Mouse (Mus musculus) lung, embryonic 16.5 days (tissue): Measurements from ENCODE around the gene Dhrs1. TPM values are rescaled to one million over a fixed set of nuclear protein-coding genes. Genes with fewer than 3 reads are reported as not detected.
A peak's percentile ranks its signal among the peaks of the same experiment; 100 is the strongest.
"Not testable (repeated sequence)": the region's sequence is repeated elsewhere in the genome, so short reads cannot be mapped to it uniquely, and the experiment has no call there.

Source experiments
- ATAC-seq: fragments of 200-750 bp; cut with Nextera tagmentation; 2 replicates; pipeline ENCODE4 v1.8.0; 2017; ENCODE audit warnings: low read depth, mild to moderate bottlenecking, moderate library complexity
- H3K27ac ChIP-seq: fragments of 300-500 bp; sonication (generic); 2 replicates; pipeline ENCODE4 v1.5.1; 2014; ENCODE audit warnings: mild to moderate bottlenecking, control low read depth, low read length
- H3K27me3 ChIP-seq: fragments of 300-500 bp; sonication (generic); 2 replicates; pipeline ENCODE4 v1.6.1; 2014; ENCODE audit warnings: low read depth, low read length, mixed read lengths; ENCODE audit not compliant: control insufficient read depth, insufficient read depth
- H3K36me3 ChIP-seq: fragments of 300-500 bp; sonication (generic); 2 replicates; pipeline ENCODE4 v1.6.1; 2014; ENCODE audit warnings: low read length; ENCODE audit not compliant: control insufficient read depth, insufficient read depth
- H3K4me1 ChIP-seq: fragments of 300-500 bp; sonication (generic); replicated peaks from 2 replicates; pipeline ENCODE4 v1.6.1; 2014; ENCODE audit warnings: low read length, mixed read lengths; ENCODE audit not compliant: control insufficient read depth, insufficient read depth
- H3K4me2 ChIP-seq: fragments of 300-500 bp; sonication (generic); 2 replicates; pipeline ENCODE4 v1.6.1; 2014; ENCODE audit warnings: low read depth, low read length, control low read depth
- H3K4me3 ChIP-seq: fragments of 300-500 bp; sonication (generic); 2 replicates; pipeline ENCODE4 v1.5.1; 2014; ENCODE audit warnings: mild to moderate bottlenecking, low read length, control low read depth
- H3K9ac ChIP-seq: fragments of 300-500 bp; sonication (generic); 2 replicates; pipeline ENCODE4 v1.6.1; 2014; ENCODE audit warnings: low read length, control low read depth
- H3K9me3 ChIP-seq: fragments of 300-500 bp; sonication (generic); 2 replicates; pipeline ENCODE4 v1.6.1; 2016; ENCODE audit warnings: low read length; ENCODE audit not compliant: control insufficient read depth
- WGBS: fragments of 180-500 bp; shearing (Covaris S2); extraction: QIAGEN DNeasy Blood & Tissue Kit; methylation state at CpG from one replicate; pipeline ENCODE4 v1.1.7; 2014; 5-methylcytosine and 5-hydroxymethylcytosine counted together
- polyA plus RNA-seq: library from polyadenylated mRNA; unstranded; fragments of >200 nt; fragmentation: Nextera tagmentation; extraction: Ambion mirVana; gene quantifications from 2 replicates; pipeline ENCODE4 v1.2.1, GENCODE M21; 2015

Gene Dhrs1
- polyA plus RNA-seq, 1 experiment from 2014 or later: 95.0 TPM

- Histone ChIP-seq H3K36me3 (no peaks in the 10 kb centered on the region), H3K4me3 (no peak overlapping the region), H3K27ac (no peak overlapping the region), H3K9ac (no peak overlapping the region), H3K27me3 (peaks cover 9% of the 10 kb centered on the region; the same call in 1 of the 2 replicates), H3K4me1 (0 out of 2 replicates have a peak, but pooled peaks cover 2% of the 10 kb centered on the region), H3K9me3 (no peaks in the 10 kb centered on the region), H3K4me2 (no peak overlapping the region)
- WGBS: 73% methylated on average over 6 of the region's 6 CpGs
- no peak for ATAC-seq
Measured at GRCm38 (mm10) chr14:55768555-55768954, 23.1 kb upstream of the Dhrs1 start.

DNA sequence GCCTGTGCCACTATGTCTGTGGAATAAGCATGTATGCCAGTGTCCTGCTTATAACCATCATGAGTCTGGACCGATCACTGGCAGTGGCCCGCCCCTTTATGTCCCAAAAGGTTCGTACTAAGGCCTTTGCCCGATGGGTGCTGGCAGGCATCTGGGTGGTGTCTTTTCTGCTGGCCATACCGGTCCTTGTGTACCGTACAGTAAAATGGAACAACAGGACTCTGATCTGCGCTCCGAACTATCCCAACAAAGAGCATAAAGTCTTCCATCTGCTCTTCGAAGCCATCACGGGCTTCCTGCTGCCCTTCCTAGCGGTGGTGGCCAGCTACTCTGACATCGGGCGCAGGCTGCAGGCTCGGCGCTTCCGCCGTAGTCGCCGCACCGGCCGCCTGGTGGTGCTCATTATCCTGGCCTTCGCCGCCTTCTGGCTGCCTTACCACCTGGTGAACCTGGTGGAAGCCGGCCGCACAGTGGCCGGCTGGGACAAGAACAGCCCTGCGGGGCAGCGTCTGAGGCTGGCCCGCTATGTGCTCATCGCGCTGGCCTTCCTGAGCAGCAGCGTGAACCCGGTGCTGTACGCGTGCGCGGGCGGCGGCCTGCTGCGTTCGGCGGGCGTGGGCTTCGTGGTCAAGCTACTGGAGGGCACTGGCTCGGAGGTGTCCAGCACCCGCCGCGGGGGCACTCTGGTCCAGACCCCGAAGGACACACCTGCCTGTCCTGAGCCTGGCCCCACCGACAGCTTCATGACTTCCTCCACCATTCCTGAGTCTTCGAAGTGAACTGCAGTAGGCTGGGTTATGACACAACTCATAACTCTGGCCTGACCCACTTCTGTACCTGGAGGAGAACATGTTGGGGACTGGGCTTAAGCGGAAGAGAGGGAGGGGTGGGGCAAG lies 22.3 kb upstream of the Dhrs1 start:
- Histone ChIP-seq H3K27ac (no peak overlapping the region), H3K4me2 (peak overlapping the region; percentile 55), H3K27me3 (peaks cover 9% of the 10 kb centered on the region; the same call in 1 of the 2 replicates), H3K9ac (peak overlapping the region; percentile 63), H3K36me3 (no peaks in the 10 kb centered on the region), H3K4me1 (peaks cover 10% of the 10 kb centered on the region), H3K4me3 (peak overlapping the region; percentile 34), H3K9me3 (no peaks in the 10 kb centered on the region)
- 14% methylated on average over 52 of the region's 52 CpGs for WGBS
- ATAC-seq: peak; percentile 62

DNA sequence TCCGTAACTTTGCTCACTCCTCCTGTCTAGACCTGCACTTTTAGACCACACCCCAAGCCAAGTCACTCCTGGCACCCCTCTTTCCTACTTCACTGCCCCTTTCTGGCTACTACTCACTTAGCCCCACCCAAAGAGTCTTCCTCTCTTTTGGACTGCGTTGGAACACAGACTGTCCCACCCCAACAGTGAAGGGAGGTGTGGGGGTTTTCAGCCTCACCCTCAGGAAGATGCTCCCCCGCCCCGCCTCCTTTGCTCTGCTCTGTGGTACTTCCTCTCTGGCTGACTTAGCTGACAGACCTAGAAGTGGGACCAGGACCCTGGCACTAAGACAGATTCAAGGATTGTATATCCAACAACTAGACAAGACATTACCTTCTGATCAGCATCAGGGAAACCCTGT lies 20.2 kb upstream of the Dhrs1 start, which contains the start of gene Ltb4r1:
TSS of gene Ltb4r1 (plus strand) at position 267 of the 400 bp plus-strand sequence.
- no peak within 1 kb of the TSS for H3K4me3 ChIP-seq
- no peak within 1 kb of the TSS for H3K27ac ChIP-seq
- H3K9me3 ChIP-seq: no peaks in the 10 kb centered on the region
- peaks cover 17% of the 10 kb centered on the region for H3K27me3 ChIP-seq
- WGBS: 60% methylated on average over 4 of the region's 4 CpGs
- H3K9ac ChIP-seq: no peak within 1 kb of the TSS
- H3K4me2 ChIP-seq: no peak within 1 kb of the TSS
- no peaks in the 10 kb centered on the region for H3K36me3 ChIP-seq
- peaks cover 14% of the 10 kb centered on the region for H3K4me1 ChIP-seq
- ATAC-seq: no peak

DNA sequence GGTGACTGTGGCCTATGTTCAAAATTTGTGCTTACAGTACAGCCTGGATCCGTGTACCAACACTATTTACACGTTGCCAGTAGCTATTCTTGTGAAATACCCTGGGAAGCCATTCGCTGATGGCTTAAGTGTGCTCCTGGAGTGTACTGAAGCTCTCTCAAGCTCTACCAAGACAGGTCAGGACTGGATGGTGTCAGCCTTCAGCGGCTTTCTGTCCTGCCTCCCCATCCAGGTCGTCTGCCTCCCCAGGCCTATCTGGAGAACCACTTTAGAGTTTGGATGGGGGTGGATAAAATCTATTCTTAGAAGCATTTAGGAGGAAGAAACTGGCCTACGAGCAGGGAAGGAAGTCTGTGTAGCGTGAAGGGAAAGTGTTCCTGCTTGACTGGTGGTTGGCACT lies 17.7 kb upstream of the Dhrs1 start:
- H3K4me3 ChIP-seq: no peak overlapping the region
- peaks cover 17% of the 10 kb centered on the region for H3K4me1 ChIP-seq
- H3K9ac ChIP-seq: peak overlapping the region; percentile 37; the same call in 1 of the 2 replicates
- H3K9me3 ChIP-seq: no peaks in the 10 kb centered on the region
- no peaks in the 10 kb centered on the region for H3K36me3 ChIP-seq
- H3K27ac ChIP-seq: 0 out of 2 replicates have a peak overlapping the region, but pooled peaks have one; percentile 9
- peaks cover 14% of the 10 kb centered on the region for H3K27me3 ChIP-seq
- WGBS: 44% methylated on average over 7 of the region's 7 CpGs
- H3K4me2 ChIP-seq: no peak overlapping the region
- 0 out of 2 replicates have a peak, but pooled peaks have one; percentile 16 for ATAC-seq

DNA sequence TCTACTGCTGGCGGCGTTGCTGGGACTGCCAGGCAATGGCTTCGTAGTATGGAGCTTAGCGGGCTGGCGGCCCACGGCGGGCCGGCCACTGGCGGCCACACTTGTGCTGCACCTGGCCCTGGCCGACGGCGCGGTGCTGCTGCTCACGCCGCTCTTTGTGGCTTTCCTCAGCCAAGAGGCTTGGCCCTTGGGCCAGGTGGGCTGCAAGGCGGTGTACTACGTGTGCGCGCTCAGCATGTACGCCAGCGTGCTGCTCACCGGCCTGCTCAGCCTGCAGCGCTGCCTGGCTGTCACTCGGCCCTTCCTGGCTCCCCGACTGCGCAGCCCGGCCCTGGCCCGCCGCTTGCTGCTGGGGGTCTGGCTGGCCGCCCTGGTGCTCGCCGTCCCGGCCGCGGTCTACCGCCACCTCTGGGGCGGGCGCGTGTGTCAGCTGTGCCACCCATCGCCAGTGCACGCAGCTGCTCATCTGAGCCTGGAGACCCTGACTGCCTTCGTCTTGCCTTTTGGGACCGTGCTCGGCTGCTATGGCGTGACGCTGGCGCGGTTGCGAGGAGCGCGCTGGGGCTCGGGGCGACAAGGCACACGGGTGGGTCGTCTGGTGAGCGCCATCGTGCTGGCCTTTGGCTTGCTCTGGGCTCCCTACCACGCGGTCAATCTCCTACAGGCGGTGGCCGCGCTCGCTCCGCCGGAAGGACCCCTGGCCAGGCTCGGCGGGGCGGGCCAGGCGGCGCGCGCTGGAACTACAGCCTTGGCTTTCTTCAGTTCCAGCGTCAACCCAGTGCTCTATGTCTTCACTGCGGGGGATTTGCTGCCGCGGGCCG lies 16.7 kb upstream of the Dhrs1 start:
- Histone ChIP-seq H3K4me2 (peak overlapping the region; percentile 94), H3K4me3 (peak overlapping the region; percentile 54), H3K9me3 (no peaks in the 10 kb centered on the region), H3K4me1 (peaks cover 14% of the 10 kb centered on the region), H3K9ac (peak overlapping the region; percentile 76), H3K36me3 (no peaks in the 10 kb centered on the region), H3K27ac (no peak overlapping the region), H3K27me3 (peaks cover 13% of the 10 kb centered on the region)
- peak; percentile 73 for ATAC-seq
- WGBS: under 1% methylated on average over 74 of the region's 77 CpGs

GRCm38 (mm10) chr14:55761163-55761562 lies 15.7 kb upstream of the Dhrs1 start, which contains the start of gene Ltb4r2:
Gene Ltb4r2 (plus strand): TSS chr14:55761428.
- Histone ChIP-seq H3K4me3 (peak within 1 kb of the TSS; percentile 54), H3K36me3 (no peaks in the 10 kb centered on the region), H3K27ac (no peak within 1 kb of the TSS), H3K9me3 (no peaks in the 10 kb centered on the region), H3K27me3 (peaks cover 11% of the 10 kb centered on the region), H3K9ac (peak within 1 kb of the TSS; percentile 76), H3K4me1 (peaks cover 14% of the 10 kb centered on the region), H3K4me2 (peak within 1 kb of the TSS; percentile 94)
- no peak for ATAC-seq
- 66% methylated on average over 6 of the region's 6 CpGs for WGBS

- whole genome bisulfite sequencing: 0% methylated on average over 6 of the region's 6 CpGs
- Histone ChIP-seq H3K4me1 (peaks cover 14% of the 10 kb centered on the region), H3K4me2 (peak overlapping the region; percentile 55), H3K4me3 (peak overlapping the region; percentile 29), H3K27me3 (peaks cover 11% of the 10 kb centered on the region)
- H3K36me3 ChIP-seq, ATAC-seq, H3K9me3 ChIP-seq, H3K27ac ChIP-seq, H3K9ac ChIP-seq: not testable (repeated sequence)
Measured at GRCm38 (mm10) chr14:55760156-55760555, 14.7 kb upstream of the Dhrs1 start.

GRCm38 (mm10) chr14:55758363-55758784 lies 12.9 kb upstream of the Dhrs1 start, which contains the start of gene Cideb:
Gene Cideb (minus strand): TSS chr14:55758458.
- Histone ChIP-seq H3K36me3 (peaks cover 23% of the 10 kb centered on the region), H3K4me2 (peak within 1 kb of the TSS; percentile 39; the same call in 1 of the 2 replicates), H3K4me1 (peaks cover 13% of the 10 kb centered on the region), H3K4me3 (peak within 1 kb of the TSS; percentile 10; the same call in 1 of the 2 replicates), H3K27me3 (peaks cover 8% of the 10 kb centered on the region), H3K9me3 (no peaks in the 10 kb centered on the region), H3K9ac (peak within 1 kb of the TSS; percentile 1; the same call in 1 of the 2 replicates), H3K27ac (no peak within 1 kb of the TSS)
- WGBS: 10% methylated on average over 8 of the region's 8 CpGs
- ATAC-seq: 0 out of 2 replicates have a peak, but pooled peaks have one; percentile 13
